Mouse (Mus musculus) embryonic facial prominence, embryonic 13.5 days (tissue): ENCODE results near the gene Pcbp4. TPM values are rescaled to one million over a fixed set of nuclear protein-coding genes. Genes with fewer than 3 reads are reported as not detected.
"Not testable (repeated sequence)": the region's sequence is repeated elsewhere in the genome, so short reads cannot be mapped to it uniquely, and the experiment has no call there.

Experiments
- ATAC-seq: fragments of 200-750 bp; cut with Nextera tagmentation; 2 replicates; pipeline ENCODE4 v1.8.0; 2017; ENCODE audit warnings: low read depth; ENCODE audit not compliant: insufficient number of reproducible peaks, insufficient read depth, low FRiP score, low TSS enrichment
- H3K27ac ChIP-seq: fragments of 300-500 bp; sonication (generic); 2 replicates; pipeline ENCODE4 v1.5.1; 2015; ENCODE audit warnings: moderate library complexity, mild to moderate bottlenecking, inconsistent platforms
- H3K27me3 ChIP-seq: fragments of 300-500 bp; sonication (generic); 2 replicates; pipeline ENCODE4 v1.6.1; 2015; ENCODE audit warnings: mild to moderate bottlenecking, inconsistent platforms
- H3K36me3 ChIP-seq: fragments of 300-500 bp; sonication (generic); 2 replicates; pipeline ENCODE4 v1.6.1; 2015; ENCODE audit warnings: mild to moderate bottlenecking, inconsistent platforms
- H3K4me1 ChIP-seq: fragments of 300-500 bp; sonication (generic); 2 replicates; pipeline ENCODE4 v1.6.1; 2015; ENCODE audit warnings: inconsistent platforms
- H3K4me2 ChIP-seq: fragments of 300-500 bp; sonication (generic); 2 replicates; pipeline ENCODE4 v1.6.1; 2015; ENCODE audit warnings: moderate library complexity, mild to moderate bottlenecking, inconsistent platforms
- H3K4me3 ChIP-seq: fragments of 300-500 bp; sonication (generic); 2 replicates; pipeline ENCODE4 v1.5.1; 2015; ENCODE audit warnings: mild to moderate bottlenecking, inconsistent platforms
- H3K9ac ChIP-seq: fragments of 300-500 bp; sonication (generic); 2 replicates; pipeline ENCODE4 v1.6.1; 2015; ENCODE audit warnings: mild to moderate bottlenecking, inconsistent platforms
- H3K9me3 ChIP-seq: fragments of 300-500 bp; sonication (generic); 2 replicates; pipeline ENCODE4 v1.6.1; 2016; ENCODE audit warnings: inconsistent platforms
- WGBS: fragments of 180-500 bp; shearing (Covaris S2); methylation state at CpG from one replicate; pipeline ENCODE4 v1.1.7; 2015; ENCODE audit warnings: mixed read lengths; 5-methylcytosine and 5-hydroxymethylcytosine counted together
- polyA plus RNA-seq: library from polyadenylated mRNA; unstranded; fragments of >200 nt; fragmentation: Nextera tagmentation; extraction: Ambion mirVana; gene quantifications from 2 replicates; pipeline ENCODE4 v1.2.1, GENCODE M21; 2015

The Pcbp4 gene
- polyA plus RNA-seq, 1 experiment from 2014 or later = 133 TPM

GRCm38 (mm10) chr9:106483606-106484005 lies 30.5 kb downstream of the Pcbp4 start:
- 90% methylated on average over 17 of the region's 17 CpGs for WGBS
- Histone ChIP-seq H3K27ac (no peak overlapping the region), H3K27me3 (no peaks in the 10 kb centered on the region), H3K36me3 (peaks cover 65% of the 10 kb centered on the region), H3K9ac (no peak overlapping the region), H3K9me3 (no peaks in the 10 kb centered on the region), H3K4me1 (0 out of 2 replicates have a peak, but pooled peaks cover 2% of the 10 kb centered on the region), H3K4me2 (no peak overlapping the region), H3K4me3 (no peak overlapping the region)
- no peak for ATAC-seq

GRCm38 (mm10) chr9:106485076-106485475 lies 32.0 kb downstream of the Pcbp4 start:
- Histone ChIP-seq H3K9ac (no peak overlapping the region), H3K36me3 (peaks cover 59% of the 10 kb centered on the region), H3K27ac (no peak overlapping the region), H3K9me3 (no peaks in the 10 kb centered on the region), H3K4me2 (no peak overlapping the region), H3K4me1 (no peaks in the 10 kb centered on the region), H3K27me3 (no peaks in the 10 kb centered on the region), H3K4me3 (no peak overlapping the region)
- 89% methylated on average over 10 of the region's 10 CpGs for WGBS
- no peak; the same call in 1 of the 2 replicates for ATAC-seq

- WGBS = 82% methylated on average over 6 of the region's 6 CpGs
- H3K9ac ChIP-seq, H3K4me2 ChIP-seq, H3K9me3 ChIP-seq, ATAC-seq, H3K4me3 ChIP-seq, H3K27ac ChIP-seq, H3K27me3 ChIP-seq, H3K4me1 ChIP-seq: not testable (repeated sequence)
- H3K36me3 ChIP-seq = peaks cover 40% of the 10 kb centered on the region
Measured at GRCm38 (mm10) chr9:106487602-106488001, 34.5 kb downstream of the Pcbp4 start.

- Histone ChIP-seq H3K4me3 (no peak within 1 kb of the TSS), H3K36me3 (no peaks in the 10 kb centered on the region), H3K4me1 (no peaks in the 10 kb centered on the region), H3K27me3 (no peaks in the 10 kb centered on the region), H3K9ac (no peak within 1 kb of the TSS), H3K9me3 (no peaks in the 10 kb centered on the region), H3K27ac (no peak within 1 kb of the TSS), H3K4me2 (no peak within 1 kb of the TSS)
- 89% methylated on average over 6 of the region's 6 CpGs for WGBS
- ATAC-seq = no peak
Measured at GRCm38 (mm10) chr9:106499667-106500066, 46.6 kb downstream of the Pcbp4 start, which contains the start of gene Iqcf1. TSS of gene Iqcf1 (plus strand) at chr9:106499967.

- H3K4me3 ChIP-seq = no peak overlapping the region
- no peaks in the 10 kb centered on the region for H3K36me3 ChIP-seq
- no peak overlapping the region for H3K9ac ChIP-seq
- no peaks in the 10 kb centered on the region for H3K4me1 ChIP-seq
- WGBS = 90% methylated on average over 22 of the region's 22 CpGs
- no peak overlapping the region for H3K4me2 ChIP-seq
- H3K9me3 ChIP-seq = no peaks in the 10 kb centered on the region
- no peak overlapping the region for H3K27ac ChIP-seq
- ATAC-seq = no peak
- H3K27me3 ChIP-seq = no peaks in the 10 kb centered on the region
Measured at GRCm38 (mm10) chr9:106501846-106502245, 48.8 kb downstream of the Pcbp4 start.

- no peak for ATAC-seq
- 72% methylated on average over 6 of the region's 6 CpGs for WGBS
Measured at GRCm38 (mm10) chr9:106504246-106504645, 51.2 kb downstream of the Pcbp4 start.

GRCm38 (mm10) chr9:106509356-106509755 lies 56.3 kb downstream of the Pcbp4 start:
- H3K4me2 ChIP-seq = no peak overlapping the region
- no peaks in the 10 kb centered on the region for H3K4me1 ChIP-seq
- 85% methylated on average over 10 of the region's 10 CpGs for WGBS
- no peak overlapping the region for H3K27ac ChIP-seq
- H3K36me3 ChIP-seq = no peaks in the 10 kb centered on the region
- no peaks in the 10 kb centered on the region for H3K9me3 ChIP-seq
- H3K27me3 ChIP-seq = no peaks in the 10 kb centered on the region
- no peak overlapping the region for H3K4me3 ChIP-seq
- no peak overlapping the region for H3K9ac ChIP-seq
- ATAC-seq = no peak

More at GRCm38 (mm10) chr9:106504246-106504645, 51.2 kb downstream of the Pcbp4 start:
- Histone ChIP-seq H3K27me3 (no peaks in the 10 kb centered on the region), H3K27ac (no peak overlapping the region), H3K4me1 (no peaks in the 10 kb centered on the region), H3K4me2 (no peak overlapping the region), H3K36me3 (no peaks in the 10 kb centered on the region), H3K9ac (no peak overlapping the region), H3K4me3 (no peak overlapping the region), H3K9me3 (no peaks in the 10 kb centered on the region)

- Histone ChIP-seq H3K4me2 (no peak overlapping the region), H3K4me3 (no peak overlapping the region), H3K9ac (no peak overlapping the region), H3K27me3 (no peaks in the 10 kb centered on the region), H3K27ac (no peak overlapping the region), H3K4me1 (no peaks in the 10 kb centered on the region), H3K36me3 (no peaks in the 10 kb centered on the region), H3K9me3 (no peaks in the 10 kb centered on the region)
- WGBS = 68% methylated on average over 13 of the region's 13 CpGs
- no peak for ATAC-seq
Measured at GRCm38 (mm10) chr9:106512729-106513450, 59.8 kb downstream of the Pcbp4 start.

- no peak overlapping the region for H3K9ac ChIP-seq
- no peak overlapping the region for H3K27ac ChIP-seq
- no peaks in the 10 kb centered on the region for H3K36me3 ChIP-seq
- no peaks in the 10 kb centered on the region for H3K27me3 ChIP-seq
- H3K4me2 ChIP-seq = no peak overlapping the region
- H3K4me3 ChIP-seq = no peak overlapping the region
- no peaks in the 10 kb centered on the region for H3K4me1 ChIP-seq
- ATAC-seq = no peak
- 67% methylated on average over 6 of the region's 6 CpGs for WGBS
- H3K9me3 ChIP-seq = no peaks in the 10 kb centered on the region
Measured at GRCm38 (mm10) chr9:106513566-106513965, 60.5 kb downstream of the Pcbp4 start.

Other genes with a start within 250 kb of the Pcbp4 start
- gene Tlr9, start 230.7 kb upstream of the Pcbp4 start, polyA plus RNA-seq = not detected in 2 replicates
- gene Alas1, start 204.6 kb upstream of the Pcbp4 start, polyA plus RNA-seq = 97.7 and 108 TPM in 2 replicates
- gene Poc1a, start 172.2 kb upstream of the Pcbp4 start, polyA plus RNA-seq = 22.9 and 26.0 TPM in 2 replicates
- 40.3 and 40.6 TPM in 2 replicates for gene Dusp7, start 84.7 kb upstream of the Pcbp4 start, polyA plus RNA-seq
- 841 and 1,083 TPM in 2 replicates for gene Rpl29, start 23.8 kb upstream of the Pcbp4 start, polyA plus RNA-seq
- gene Acy1, start 15.0 kb upstream of the Pcbp4 start, polyA plus RNA-seq = 51.8 and 55.0 TPM in 2 replicates
- gene Abhd14b, start 5.8 kb upstream of the Pcbp4 start, polyA plus RNA-seq = 21.4 and 23.4 TPM in 2 replicates
- gene Abhd14a, start 5.6 kb upstream of the Pcbp4 start, polyA plus RNA-seq = 74.4 and 75.2 TPM in 2 replicates
- 0.53 TPM in 1 of 2 replicates, not detected in the other for gene Gpr62, start 12.6 kb downstream of the Pcbp4 start, polyA plus RNA-seq
- 43.9 and 49.8 TPM in 2 replicates for gene Rrp9, start 22.7 kb downstream of the Pcbp4 start, polyA plus RNA-seq
- gene Parp3, start 23.7 kb downstream of the Pcbp4 start, polyA plus RNA-seq = 3.2 and 4.1 TPM in 2 replicates
- not detected in 2 replicates for gene Iqcf1, start 46.7 kb downstream of the Pcbp4 start, polyA plus RNA-seq
- not detected in 2 replicates for gene Iqcf5, start 61.3 kb downstream of the Pcbp4 start, polyA plus RNA-seq
- gene Iqcf3, start 108.3 kb downstream of the Pcbp4 start, polyA plus RNA-seq = not detected in 2 replicates
- not detected in 2 replicates for gene Iqcf4, start 117.7 kb downstream of the Pcbp4 start, polyA plus RNA-seq
- gene Iqcf6, start 173.3 kb downstream of the Pcbp4 start, polyA plus RNA-seq = not detected in 2 replicates
- 0.13 TPM in 1 of 2 replicates, not detected in the other for gene Grm2, start 202.8 kb downstream of the Pcbp4 start, polyA plus RNA-seq
- 57.9 and 63.5 TPM in 2 replicates for gene Tex264, start 232.6 kb downstream of the Pcbp4 start, polyA plus RNA-seq